Mouse (Mus musculus): ENCODE measurements around the gene Hid1. TPM values are rescaled to one million over a fixed set of nuclear protein-coding genes. Genes with fewer than 3 reads are reported as not detected.

Hid1 gene
- polyA plus RNA-seq, 1 experiment from 2014 or later: 21.0 TPM

GRCm38 (mm10) chr11:115301351-115301750 lies 66.2 kb downstream of the Hid1 start:
- Histone ChIP-seq H3K4me2 (replicated peaks; ENCODE audit: low read depth, low read length) (no peak overlapping the region), H3K4me1 (ENCODE audit: control insufficient read depth, insufficient read depth, low read length) (0 out of 2 replicates have a peak, but pooled peaks cover 3% of the 10 kb centered on the region), H3K36me3 (ENCODE audit: control insufficient read depth, insufficient read depth, low read length) (no peaks in the 10 kb centered on the region), H3K4me3 (ENCODE audit: low read depth, low read length) (no peak overlapping the region), H3K9me3 (ENCODE audit: control insufficient read depth, low read depth, low read length) (no peaks in the 10 kb centered on the region), H3K9ac (replicated peaks; ENCODE audit: low read depth, low read length) (no peak overlapping the region), H3K27ac (ENCODE audit: low read length) (no peak overlapping the region), H3K27me3 (ENCODE audit: control insufficient read depth, insufficient read depth, low read length) (no peaks in the 10 kb centered on the region)
- 86% methylated on average over 2 of the region's 2 CpGs for WGBS
- ATAC-seq (ENCODE audit: insufficient number of reproducible peaks, insufficient read depth, low FRiP score, low read depth): no peak

- no peaks in the 10 kb centered on the region for H3K9me3 ChIP-seq (ENCODE audit: control insufficient read depth, low read depth, low read length)
- H3K9ac ChIP-seq (replicated peaks; ENCODE audit: low read depth, low read length): no peak overlapping the region
- ATAC-seq (ENCODE audit: insufficient number of reproducible peaks, insufficient read depth, low FRiP score, low read depth): no peak
- no peak overlapping the region for H3K4me3 ChIP-seq (ENCODE audit: low read depth, low read length)
- H3K27me3 ChIP-seq (ENCODE audit: control insufficient read depth, insufficient read depth, low read length): no peaks in the 10 kb centered on the region
- WGBS: 88% methylated on average over 4 of the region's 4 CpGs
- H3K27ac ChIP-seq (ENCODE audit: low read length): no peak overlapping the region
- no peak overlapping the region for H3K4me2 ChIP-seq (replicated peaks; ENCODE audit: low read depth, low read length)
- H3K36me3 ChIP-seq (ENCODE audit: control insufficient read depth, insufficient read depth, low read length): no peaks in the 10 kb centered on the region
- H3K4me1 ChIP-seq (ENCODE audit: control insufficient read depth, insufficient read depth, low read length): 0 out of 2 replicates have a peak, but pooled peaks cover 3% of the 10 kb centered on the region
Observed at GRCm38 (mm10) chr11:115300745-115301144, 66.8 kb downstream of the Hid1 start.

- Histone ChIP-seq H3K36me3 (ENCODE audit: control insufficient read depth, insufficient read depth, low read length) (no peaks in the 10 kb centered on the region), H3K4me1 (ENCODE audit: control insufficient read depth, insufficient read depth, low read length) (0 out of 2 replicates have a peak, but pooled peaks cover 3% of the 10 kb centered on the region), H3K4me2 (replicated peaks; ENCODE audit: low read depth, low read length) (no peak overlapping the region), H3K9ac (replicated peaks; ENCODE audit: low read depth, low read length) (no peak overlapping the region), H3K9me3 (ENCODE audit: control insufficient read depth, low read depth, low read length) (no peaks in the 10 kb centered on the region), H3K27me3 (ENCODE audit: control insufficient read depth, insufficient read depth, low read length) (no peaks in the 10 kb centered on the region), H3K4me3 (ENCODE audit: low read depth, low read length) (no peak overlapping the region), H3K27ac (ENCODE audit: low read length) (no peak overlapping the region)
- ATAC-seq (ENCODE audit: insufficient number of reproducible peaks, insufficient read depth, low FRiP score, low read depth): no peak
- WGBS: 70% methylated on average over 8 of the region's 8 CpGs
Observed at GRCm38 (mm10) chr11:115298160-115298559, 69.4 kb downstream of the Hid1 start.

Other genes with a start within 250 kb of the Hid1 start
- 0.33 and 0.48 TPM in 2 replicates for gene Cd300lf, start 233.8 kb downstream of the Hid1 start, polyA plus RNA-seq (2014; fragmentation: Nextera tagmentation; extraction: Ambion mirVana)
- gene Slc9a3r1, start 204.4 kb downstream of the Hid1 start, polyA plus RNA-seq (2014; fragmentation: Nextera tagmentation; extraction: Ambion mirVana): 105 and 114 TPM in 2 replicates
- gene Tmem104, start 180.3 kb downstream of the Hid1 start, polyA plus RNA-seq (2014; fragmentation: Nextera tagmentation; extraction: Ambion mirVana): 10.5 and 13.2 TPM in 2 replicates
- gene Nat9, start 179.9 kb downstream of the Hid1 start, polyA plus RNA-seq (2014; fragmentation: Nextera tagmentation; extraction: Ambion mirVana): 18.3 and 20.1 TPM in 2 replicates
- gene Grin2c, start 100.5 kb downstream of the Hid1 start, polyA plus RNA-seq (2014; fragmentation: Nextera tagmentation; extraction: Ambion mirVana): not detected in 2 replicates
- 11.5 and 13.3 TPM in 2 replicates for gene Fdxr, start 90.7 kb downstream of the Hid1 start, polyA plus RNA-seq (2014; fragmentation: Nextera tagmentation; extraction: Ambion mirVana)
- 1.3 and 1.5 TPM in 2 replicates for gene Fads6, start 70.1 kb downstream of the Hid1 start, polyA plus RNA-seq (2014; fragmentation: Nextera tagmentation; extraction: Ambion mirVana)
- not detected in 2 replicates for gene Otop2, start 60.6 kb downstream of the Hid1 start, polyA plus RNA-seq (2014; fragmentation: Nextera tagmentation; extraction: Ambion mirVana)
- 0.10 TPM in 1 of 2 replicates, not detected in the other for gene Ush1g, start 45.7 kb downstream of the Hid1 start, polyA plus RNA-seq (2014; fragmentation: Nextera tagmentation; extraction: Ambion mirVana)
- gene Otop3, start 33.0 kb downstream of the Hid1 start, polyA plus RNA-seq (2014; fragmentation: Nextera tagmentation; extraction: Ambion mirVana): 1.0 and 1.2 TPM in 2 replicates
- 12.6 and 13.0 TPM in 2 replicates for gene Cdr2l, start 14.2 kb upstream of the Hid1 start, polyA plus RNA-seq (2014; fragmentation: Nextera tagmentation; extraction: Ambion mirVana)
- 206 and 208 TPM in 2 replicates for gene Mrpl58, start 36.0 kb upstream of the Hid1 start, polyA plus RNA-seq (2014; fragmentation: Nextera tagmentation; extraction: Ambion mirVana)
- gene Atp5h, start 52.2 kb upstream of the Hid1 start, polyA plus RNA-seq (2014; fragmentation: Nextera tagmentation; extraction: Ambion mirVana): 832 and 848 TPM in 2 replicates
- 9.5 and 12.3 TPM in 2 replicates for gene Kctd2, start 52.4 kb upstream of the Hid1 start, polyA plus RNA-seq (2014; fragmentation: Nextera tagmentation; extraction: Ambion mirVana)
- gene Trim80, start 72.8 kb upstream of the Hid1 start, polyA plus RNA-seq (2014; fragmentation: Nextera tagmentation; extraction: Ambion mirVana): not detected in 2 replicates
- 0.32 and 1.0 TPM in 2 replicates for gene Slc16a5, start 94.7 kb upstream of the Hid1 start, polyA plus RNA-seq (2014; fragmentation: Nextera tagmentation; extraction: Ambion mirVana)
- 5.7 and 8.0 TPM in 2 replicates for gene Armc7, start 107.9 kb upstream of the Hid1 start, polyA plus RNA-seq (2014; fragmentation: Nextera tagmentation; extraction: Ambion mirVana)
- gene Nt5c, start 124.1 kb upstream of the Hid1 start, polyA plus RNA-seq (2014; fragmentation: Nextera tagmentation; extraction: Ambion mirVana): 111 and 121 TPM in 2 replicates
- 529 and 563 TPM in 2 replicates for gene Jpt1, start 146.6 kb upstream of the Hid1 start, polyA plus RNA-seq (2014; fragmentation: Nextera tagmentation; extraction: Ambion mirVana)
- 984 and 994 TPM in 2 replicates for gene Sumo2, start 168.5 kb upstream of the Hid1 start, polyA plus RNA-seq (2014; fragmentation: Nextera tagmentation; extraction: Ambion mirVana)
- 162 and 164 TPM in 2 replicates for gene Nup85, start 196.7 kb upstream of the Hid1 start, polyA plus RNA-seq (2014; fragmentation: Nextera tagmentation; extraction: Ambion mirVana)
- gene Mrps7, start 236.2 kb upstream of the Hid1 start, polyA plus RNA-seq (2014; fragmentation: Nextera tagmentation; extraction: Ambion mirVana): 88.8 and 96.0 TPM in 2 replicates
- gene Gga3, start 236.3 kb upstream of the Hid1 start, polyA plus RNA-seq (2014; fragmentation: Nextera tagmentation; extraction: Ambion mirVana): 18.6 and 21.2 TPM in 2 replicates
- gene Mif4gd, start 245.2 kb upstream of the Hid1 start, polyA plus RNA-seq (2014; fragmentation: Nextera tagmentation; extraction: Ambion mirVana): 33.4 and 35.1 TPM in 2 replicates

Measured in stomach, embryonic 14.5 days (tissue).